Mouse (Mus musculus) lung, postnatal 36 days (tissue): ENCODE data around the gene Samd8.
A peak's percentile ranks its signal among the peaks of the same experiment; 100 is the strongest.

Source experiments
- DNase-seq: peaks from one replicate; pipeline ENCODE4 v3.0.0; 2022; ENCODE audit warnings: mixed read lengths

Samd8 gene

GRCm38 (mm10) chr14:21746251-21746650 lies 4.1 kb upstream of the Samd8 start:
- DNase-seq = no peak

GRCm38 (mm10) chr14:21746846-21747245 lies 3.5 kb upstream of the Samd8 start:
- peak; percentile 61 for DNase-seq

- DNase-seq = peak; percentile 32
Measured at GRCm38 (mm10) chr14:21747436-21748141, 2.7 kb upstream of the Samd8 start.

- DNase-seq = peak; percentile 81
Measured at GRCm38 (mm10) chr14:21748142-21748870, 2.0 kb upstream of the Samd8 start.

- DNase-seq = peak; percentile 78
Measured at GRCm38 (mm10) chr14:21750881-21751542, 681 bp downstream of the Samd8 start, which contains the start of gene Dusp13. Gene Dusp13, minus strand, starts transcription at chr14:21751181.

GRCm38 (mm10) chr14:21752411-21752810 lies 2.1 kb downstream of the Samd8 start:
- no peak for DNase-seq

- DNase-seq = no peak
Measured at GRCm38 (mm10) chr14:21753367-21753766, 3.0 kb downstream of the Samd8 start.

GRCm38 (mm10) chr14:21761560-21761959 lies 11.2 kb downstream of the Samd8 start:
- no peak for DNase-seq

- no peak for DNase-seq
Measured at GRCm38 (mm10) chr14:21763736-21764135, 13.4 kb downstream of the Samd8 start.

- no peak for DNase-seq
Measured at GRCm38 (mm10) chr14:21764646-21765045, 14.3 kb downstream of the Samd8 start.

- DNase-seq = no peak
Measured at GRCm38 (mm10) chr14:21765754-21766397, 15.5 kb downstream of the Samd8 start.

GRCm38 (mm10) chr14:21766398-21766958 lies 16.1 kb downstream of the Samd8 start:
- no peak for DNase-seq

GRCm38 (mm10) chr14:21772506-21773281 lies 22.4 kb downstream of the Samd8 start:
- DNase-seq = no peak

GRCm38 (mm10) chr14:21773946-21774345 lies 23.6 kb downstream of the Samd8 start:
- no peak for DNase-seq

- DNase-seq = no peak
Measured at GRCm38 (mm10) chr14:21776201-21776600, 25.9 kb downstream of the Samd8 start.

- DNase-seq = no peak
Measured at GRCm38 (mm10) chr14:21786500-21786899, 36.2 kb downstream of the Samd8 start.

- DNase-seq = no peak
Measured at GRCm38 (mm10) chr14:21787374-21787773, 37.0 kb downstream of the Samd8 start.

GRCm38 (mm10) chr14:21788121-21788520 lies 37.8 kb downstream of the Samd8 start:
- no peak for DNase-seq

GRCm38 (mm10) chr14:21790585-21791251 lies 40.4 kb downstream of the Samd8 start:
- no peak for DNase-seq

GRCm38 (mm10) chr14:21791722-21792121 lies 41.4 kb downstream of the Samd8 start:
- no peak for DNase-seq

GRCm38 (mm10) chr14:21792250-21792649 lies 41.9 kb downstream of the Samd8 start:
- DNase-seq = no peak
